Mouse (Mus musculus) heart, postnatal 0 days (tissue): ENCODE results near the gene Cdc14a. TPM values are rescaled to one million over a fixed set of nuclear protein-coding genes. Genes with fewer than 3 reads are reported as not detected.

Source experiments
- ATAC-seq: fragments of 200-750 bp; cut with Nextera tagmentation; 2 replicates; pipeline ENCODE4 v1.8.0; 2017; ENCODE audit warnings: low read depth, moderate number of reproducible peaks, moderate library complexity; ENCODE audit not compliant: insufficient read depth
- DNase-seq: peaks from one replicate; pipeline ENCODE4 v3.0.0-alpha.2; 2016; ENCODE audit warnings: low spot score
- H3K27ac ChIP-seq: fragments of 300-500 bp; sonication (generic); 2 replicates; pipeline ENCODE4 v1.5.1; 2014; ENCODE audit warnings: low read depth, mild to moderate bottlenecking
- H3K27me3 ChIP-seq: fragments of 300-500 bp; sonication (generic); 2 replicates; pipeline ENCODE4 v1.6.1; 2014; ENCODE audit warnings: low read length, mixed read lengths; ENCODE audit not compliant: control insufficient read depth, insufficient read depth
- H3K36me3 ChIP-seq: fragments of 300-500 bp; sonication (generic); replicated peaks from 2 replicates; pipeline ENCODE4 v1.6.1; 2014; ENCODE audit warnings: low read length, mixed read lengths; ENCODE audit not compliant: control insufficient read depth, insufficient read depth
- H3K4me1 ChIP-seq: fragments of 300-500 bp; sonication (generic); 2 replicates; pipeline ENCODE4 v1.6.1; 2014; ENCODE audit warnings: antibody characterized with exemption; ENCODE audit not compliant: control insufficient read depth, insufficient read depth
- H3K4me2 ChIP-seq: fragments of 300-500 bp; sonication (generic); 2 replicates; pipeline ENCODE4 v1.6.1; 2014; ENCODE audit warnings: low read depth, mild to moderate bottlenecking, low read length, moderate library complexity
- H3K4me3 ChIP-seq: fragments of 300-500 bp; sonication (generic); 2 replicates; pipeline ENCODE4 v1.5.1; 2014; ENCODE audit warnings: low read depth, low read length
- H3K9ac ChIP-seq: fragments of 300-500 bp; sonication (generic); replicated peaks from 2 replicates; pipeline ENCODE4 v1.6.1; 2014; ENCODE audit warnings: low read depth, low read length, mixed read lengths
- H3K9me3 ChIP-seq: fragments of 300-500 bp; sonication (generic); replicated peaks from 2 replicates; pipeline ENCODE4 v1.6.1; 2016; ENCODE audit warnings: low read length; ENCODE audit not compliant: control insufficient read depth
- CTCF ChIP-seq: IDR thresholded peaks from 2 replicates; pipeline ENCODE4 v1.5.1; 2016; ENCODE audit warnings: antibody characterized with exemption, control low read depth, low read depth
- EP300 ChIP-seq: IDR thresholded peaks from 2 replicates; pipeline ENCODE4 v1.6.1; 2016; ENCODE audit warnings: antibody characterized with exemption, low read depth
- WGBS: fragments of 180-500 bp; shearing (Covaris S2); extraction: QIAGEN DNeasy Blood & Tissue Kit; methylation state at CpG from one replicate; pipeline ENCODE4 v1.1.7; 2014; 5-methylcytosine and 5-hydroxymethylcytosine counted together
- polyA plus RNA-seq: library from polyadenylated mRNA; unstranded; fragments of >200 nt; fragmentation: Nextera tagmentation; extraction: Ambion mirVana; gene quantifications from 2 replicates; pipeline ENCODE4 v1.2.1, GENCODE M21; 2015
- total RNA-seq: library from RNA; depleted of rRNA; stranded (reverse); fragments of >200 nt; gene quantifications from 2 replicates; pipeline ENCODE4 v1.2.3, GENCODE M21; 2014; ENCODE audit warnings: low replicate concordance

The Cdc14a gene
- total and polyA plus RNA-seq, 2 experiments from 2014 or later, result 2.5 to 6.1 TPM

DNA sequence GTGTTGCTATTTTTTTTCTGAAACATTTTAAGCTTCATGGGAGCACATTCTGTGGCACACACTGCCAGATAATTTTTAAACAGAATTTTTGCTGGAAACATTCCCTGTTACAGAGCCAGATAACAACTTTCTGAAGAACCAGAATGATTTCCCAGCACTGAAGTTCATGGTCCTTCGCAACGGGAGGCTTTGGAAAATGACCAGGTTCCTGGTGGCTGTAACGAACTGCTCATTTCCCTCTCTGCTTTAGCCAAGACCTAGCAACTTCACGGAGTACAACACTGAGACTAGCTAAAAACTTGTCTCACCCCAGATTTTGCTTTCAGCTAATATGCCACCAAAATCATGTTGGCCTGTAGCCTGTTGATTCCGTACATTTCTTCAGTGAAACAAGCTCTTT, 160.8 kb downstream of the Cdc14a start:
- no peak for ATAC-seq
- 80% methylated on average over 5 of the region's 5 CpGs for WGBS
- TF ChIP-seq CTCF (no peak), EP300 (no peak)
- no peak for DNase-seq
- Histone ChIP-seq H3K36me3 (no peaks in the 10 kb centered on the region), H3K27ac (no peak overlapping the region), H3K9ac (no peak overlapping the region), H3K9me3 (no peaks in the 10 kb centered on the region), H3K4me1 (no peaks in the 10 kb centered on the region), H3K4me3 (no peak overlapping the region), H3K27me3 (no peaks in the 10 kb centered on the region), H3K4me2 (no peak overlapping the region)

GRCm38 (mm10) chr3:116256104-116256503, 167.7 kb downstream of the Cdc14a start:
- no peak overlapping the region for H3K4me3 ChIP-seq
- DNase-seq (no peak), ATAC-seq (no peak)
- no peak overlapping the region for H3K4me2 ChIP-seq
- peaks cover 33% of the 10 kb centered on the region for H3K27me3 ChIP-seq
- H3K27ac ChIP-seq, result no peak overlapping the region
- no peaks in the 10 kb centered on the region for H3K36me3 ChIP-seq
- TF ChIP-seq EP300, result no peak
- TF ChIP-seq CTCF, result no peak
- no peaks in the 10 kb centered on the region for H3K9me3 ChIP-seq
- H3K9ac ChIP-seq, result no peak overlapping the region
- H3K4me1 ChIP-seq, result 0 out of 2 replicates have a peak, but pooled peaks cover 10% of the 10 kb centered on the region
- WGBS, result 48% methylated on average over 5 of the region's 5 CpGs

DNA sequence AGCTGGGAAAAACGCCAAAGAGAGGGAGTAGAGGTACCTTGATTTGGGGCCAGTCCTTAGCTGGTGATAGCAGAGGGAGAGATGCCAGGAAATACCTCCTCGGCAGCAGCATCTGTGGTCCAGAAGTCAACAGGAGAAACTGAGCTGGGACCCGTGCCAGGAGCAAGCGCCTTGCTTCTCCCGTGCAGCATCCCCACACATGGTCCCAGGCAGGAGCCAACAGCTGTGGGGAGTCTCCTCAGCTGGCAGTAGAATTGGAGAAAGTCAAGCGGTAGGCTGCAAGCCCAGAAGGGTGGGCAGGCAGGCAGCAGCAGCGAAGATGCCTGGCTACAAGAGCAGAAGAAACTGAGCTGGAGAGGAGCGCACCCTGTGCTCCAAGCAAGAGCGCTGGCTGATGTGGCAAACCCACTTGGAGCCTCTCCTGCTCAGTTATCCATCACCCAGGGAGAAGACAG, 170.7 kb downstream of the Cdc14a start, which contains the start of gene Gpr88:
Gene Gpr88, minus strand, starts transcription at position 427 of the 455 bp plus-strand sequence.
- 0 out of 2 replicates have a peak, but pooled peaks cover 10% of the 10 kb centered on the region for H3K4me1 ChIP-seq
- ATAC-seq (peak; percentile 34; the same call in 1 of the 2 replicates), DNase-seq (peak; percentile 36)
- H3K4me2 ChIP-seq, result peak within 1 kb of the TSS; percentile 87
- H3K4me3 ChIP-seq, result peak within 1 kb of the TSS; percentile 50
- peaks cover 47% of the 10 kb centered on the region for H3K27me3 ChIP-seq
- H3K36me3 ChIP-seq, result no peaks in the 10 kb centered on the region
- no peak within 1 kb of the TSS for H3K9ac ChIP-seq
- 3% methylated on average over 9 of the region's 9 CpGs for WGBS
- TF ChIP-seq EP300, result no peak
- no peak for TF ChIP-seq CTCF
- H3K27ac ChIP-seq, result no peak within 1 kb of the TSS
- H3K9me3 ChIP-seq, result no peaks in the 10 kb centered on the region

DNA sequence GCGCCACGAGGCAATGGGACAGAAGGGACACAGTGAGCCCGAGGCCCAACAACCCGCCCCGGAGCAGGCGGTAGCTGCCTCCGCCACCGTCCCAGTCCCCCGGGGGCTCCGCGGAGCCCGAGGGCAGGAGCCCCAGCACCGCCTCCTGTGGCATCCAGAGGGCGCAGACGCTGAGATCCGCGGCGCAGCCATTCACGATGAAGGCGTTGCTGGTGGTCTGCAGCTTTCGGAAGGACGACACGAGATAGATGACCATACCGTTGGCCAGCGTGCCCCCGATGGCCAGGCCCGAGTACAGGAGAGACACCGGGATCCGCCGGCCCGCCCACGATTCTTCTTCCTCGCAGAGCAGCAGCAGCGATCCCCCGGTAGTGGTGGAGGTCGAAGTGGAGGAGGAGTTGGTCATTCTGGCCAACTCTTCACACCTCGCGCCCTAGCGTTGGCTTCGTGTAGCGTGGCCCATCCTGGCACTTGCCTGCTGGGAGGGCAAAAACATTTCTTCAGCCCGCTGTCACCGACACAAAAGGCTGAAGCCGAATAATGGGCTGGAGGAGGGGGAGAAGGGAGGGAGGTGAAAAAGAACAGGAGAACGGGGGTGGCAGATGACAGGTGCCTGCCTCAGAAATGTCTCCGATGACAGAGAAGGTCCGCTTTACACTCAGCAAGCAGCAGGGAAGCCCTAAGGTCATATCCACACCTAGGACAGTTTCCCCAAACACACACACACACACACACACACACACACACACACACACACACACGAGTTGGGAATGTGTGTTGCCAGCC, 171.4 kb downstream of the Cdc14a start:
- Histone ChIP-seq H3K4me1 (0 out of 2 replicates have a peak, but pooled peaks cover 10% of the 10 kb centered on the region), H3K27me3 (peaks cover 47% of the 10 kb centered on the region), H3K9me3 (no peaks in the 10 kb centered on the region), H3K36me3 (no peaks in the 10 kb centered on the region), H3K4me2 (peak overlapping the region; percentile 87), H3K9ac (no peak overlapping the region), H3K27ac (no peak overlapping the region), H3K4me3 (peak overlapping the region; percentile 50)
- no peak for TF ChIP-seq EP300
- TF ChIP-seq CTCF, result no peak
- DNase-seq (peak; percentile 8), ATAC-seq (peak; percentile 52)
- WGBS, result under 1% methylated on average over 48 of the region's 48 CpGs

- Histone ChIP-seq H3K4me1 (0 out of 2 replicates have a peak, but pooled peaks cover 10% of the 10 kb centered on the region), H3K4me2 (peak overlapping the region; percentile 87), H3K9ac (no peak overlapping the region), H3K4me3 (peak overlapping the region; percentile 50), H3K27ac (no peak overlapping the region), H3K9me3 (no peaks in the 10 kb centered on the region), H3K36me3 (no peaks in the 10 kb centered on the region), H3K27me3 (peaks cover 47% of the 10 kb centered on the region)
- WGBS, result under 1% methylated on average over 78 of the region's 86 CpGs
- TF ChIP-seq EP300, result no peak
- TF ChIP-seq CTCF, result no peak
- peak; percentile 64 for ATAC-seq
- peak; percentile 12 for DNase-seq
These were observed 172.2 kb downstream of the Cdc14a start for GRCm38 (mm10) chr3:116251481-116252254.
